Mouse (Mus musculus) C2C12 (cell line): ENCODE results near the gene Ndufb8.

Source experiments
- CTCF ChIP-seq: IDR thresholded peaks from one replicate; pipeline ENCODE4 v1.5.1; 2011; ENCODE audit not compliant: control insufficient read depth, insufficient read depth, insufficient read length
- MAX ChIP-seq: IDR thresholded peaks from one replicate; pipeline ENCODE4 v1.6.1; 2011; ENCODE audit warnings: mild to moderate bottlenecking, control low read depth
- MYOD1 ChIP-seq: IDR thresholded peaks from one replicate; pipeline ENCODE4 v1.6.1; 2011; ENCODE audit warnings: low read depth; ENCODE audit not compliant: control insufficient read depth, insufficient read length

DNA sequence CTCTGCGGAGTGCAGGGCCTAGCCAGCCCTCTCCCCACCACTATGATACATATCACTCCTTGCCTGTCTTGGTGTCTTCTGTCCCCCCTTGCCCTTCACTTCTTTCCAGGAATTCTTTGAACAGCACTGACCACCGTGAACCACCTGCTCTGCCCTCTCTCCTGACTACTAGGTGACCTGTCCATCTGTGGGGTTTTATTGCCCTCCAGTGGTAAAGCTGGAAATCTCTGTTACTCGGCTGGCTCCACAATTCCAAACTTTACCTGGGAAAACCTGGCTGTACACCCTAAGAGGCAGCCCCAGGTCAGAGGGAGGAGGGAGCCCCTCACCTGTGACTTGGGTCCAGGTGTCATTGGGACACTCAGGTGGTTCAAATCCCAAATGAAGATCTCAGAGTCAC is 19.9 kb downstream of the Ndufb8 start:
- TF ChIP-seq MAX (no peak), CTCF (no peak), MYOD1 (no peak)
